Mouse (Mus musculus) 416B (cell line): ENCODE measurements around the gene Tnni2.

ENCODE experiments used
- DNase-seq: peaks from one replicate; pipeline ENCODE4 v3.0.0; 2011; ENCODE audit warnings: low read depth

The Tnni2 gene

DNA sequence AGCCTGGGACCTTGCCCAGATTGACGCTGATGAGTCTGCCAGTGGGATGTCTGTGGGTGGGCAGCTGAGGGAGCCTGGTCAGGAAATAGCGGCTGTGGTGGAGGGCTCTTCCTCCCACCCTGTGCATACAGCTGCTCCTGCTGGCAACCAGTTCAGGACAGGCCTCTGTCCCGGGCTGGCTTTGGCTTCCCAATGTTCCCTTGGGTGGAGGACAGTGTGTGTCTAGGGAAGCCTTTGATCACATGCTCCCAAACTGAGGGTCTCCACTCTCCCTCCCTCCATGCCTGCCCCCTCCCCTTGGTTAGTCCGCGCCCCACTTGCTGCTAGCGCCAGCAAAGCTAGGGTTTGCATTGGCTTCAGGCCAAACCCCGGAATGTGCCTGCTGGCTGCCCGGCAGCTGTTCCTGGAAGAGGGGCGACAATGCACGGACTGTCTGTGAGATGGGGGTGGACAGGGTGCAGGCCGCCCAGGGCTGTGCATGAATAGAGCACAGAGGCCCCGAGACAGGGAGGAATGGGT is 11.4 kb upstream of the Tnni2 start:
- DNase-seq, result peak; percentile 22

DNA sequence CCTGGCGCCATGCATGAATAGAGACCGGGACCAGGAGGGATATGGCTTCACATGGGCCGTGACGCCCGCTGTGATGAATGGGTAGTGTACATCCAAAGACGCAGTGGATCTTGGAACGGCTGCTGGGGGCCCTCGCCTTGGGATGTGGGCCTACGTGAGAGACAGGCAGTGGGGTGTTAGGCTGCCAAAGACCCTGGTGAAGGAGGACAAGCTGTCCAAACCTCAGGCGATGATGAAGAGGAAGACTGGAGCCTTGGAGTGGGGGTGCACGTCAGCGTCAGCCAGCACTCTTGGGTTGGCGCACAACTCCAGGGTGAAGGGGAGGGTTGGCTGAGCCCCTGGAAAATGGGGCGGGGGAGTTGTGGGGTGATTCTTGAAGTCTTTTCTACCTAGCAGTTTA is 10.5 kb upstream of the Tnni2 start:
- no peak for DNase-seq

DNA sequence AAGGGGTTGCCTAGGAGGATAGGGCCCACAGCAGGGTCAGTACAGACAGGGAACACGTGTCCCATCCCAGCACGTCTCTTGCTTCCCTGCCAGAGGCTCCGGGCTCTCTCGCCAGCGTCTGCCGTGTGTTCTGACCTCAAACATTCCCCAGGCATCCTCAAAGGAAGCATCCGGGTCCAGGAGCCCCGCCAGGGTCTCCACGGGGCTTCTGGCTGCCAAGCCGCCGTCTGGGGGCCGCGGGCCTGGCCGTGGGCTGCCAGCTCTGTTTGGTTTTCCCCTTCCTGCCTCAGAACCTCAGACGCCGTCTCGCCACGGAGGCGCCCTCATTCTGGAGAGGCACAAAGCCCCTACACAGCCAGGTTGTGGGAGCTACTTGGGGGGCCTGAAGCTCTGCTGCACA is 8.0 kb upstream of the Tnni2 start:
- DNase-seq, result no peak

DNA sequence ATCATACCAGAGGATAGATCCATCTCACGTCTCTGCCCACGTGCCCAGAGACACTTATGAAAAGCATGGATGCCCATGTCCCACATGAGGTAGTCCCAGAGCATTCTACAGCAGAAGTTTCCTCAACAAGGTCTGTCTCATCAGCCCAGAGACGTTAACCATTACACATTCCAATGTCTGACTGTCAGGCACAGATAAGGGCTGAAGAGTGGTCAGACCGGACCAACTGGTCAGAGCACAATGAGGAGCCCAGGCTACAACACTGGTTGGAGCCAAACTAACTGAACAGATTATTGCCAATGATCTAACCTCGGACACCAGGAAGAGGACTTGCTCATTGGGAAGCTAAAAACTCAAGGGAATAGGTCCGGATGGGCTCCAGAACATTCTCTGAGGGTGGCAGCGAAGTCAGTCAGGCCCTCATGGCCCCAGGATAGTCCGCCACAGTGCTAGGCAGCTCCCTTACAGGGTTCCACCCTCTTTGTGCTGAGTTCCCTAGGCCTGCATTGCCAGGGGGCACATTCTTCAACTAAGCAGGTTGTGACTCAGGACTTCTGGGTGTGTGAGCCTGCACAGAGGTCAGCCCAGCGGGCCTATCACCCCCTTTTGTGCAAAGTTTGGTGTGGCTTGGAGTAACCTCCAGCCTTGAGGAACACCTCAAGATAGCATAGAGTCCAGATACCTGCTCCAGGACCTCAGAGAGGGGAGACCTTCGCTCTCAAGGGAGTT is 7.3 kb upstream of the Tnni2 start, which contains the start of gene Syt8:
Syt8 (plus strand) TSS at position 714 of the 729 bp plus-strand sequence.
- no peak for DNase-seq

DNA sequence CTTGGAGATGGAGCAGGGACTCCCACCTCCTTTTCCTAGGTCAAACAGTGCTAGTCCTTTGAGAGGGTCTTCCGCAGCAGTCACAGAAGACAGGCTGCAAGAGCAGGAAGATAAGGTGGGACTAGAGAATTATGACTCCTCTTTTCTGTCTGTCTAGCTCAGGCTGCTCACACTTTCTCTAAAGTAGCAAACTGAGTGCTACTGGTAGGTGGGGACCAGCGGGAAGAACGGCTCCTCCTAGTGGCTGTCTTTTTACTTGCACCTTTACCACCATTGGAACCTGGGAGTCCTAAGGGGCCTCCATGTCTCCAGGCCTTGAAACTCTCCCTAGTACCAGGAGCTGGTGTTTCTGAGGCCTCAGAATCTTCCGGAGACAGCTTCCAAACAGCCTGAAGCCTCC is 6.1 kb upstream of the Tnni2 start:
- peak; percentile 81 for DNase-seq

DNA sequence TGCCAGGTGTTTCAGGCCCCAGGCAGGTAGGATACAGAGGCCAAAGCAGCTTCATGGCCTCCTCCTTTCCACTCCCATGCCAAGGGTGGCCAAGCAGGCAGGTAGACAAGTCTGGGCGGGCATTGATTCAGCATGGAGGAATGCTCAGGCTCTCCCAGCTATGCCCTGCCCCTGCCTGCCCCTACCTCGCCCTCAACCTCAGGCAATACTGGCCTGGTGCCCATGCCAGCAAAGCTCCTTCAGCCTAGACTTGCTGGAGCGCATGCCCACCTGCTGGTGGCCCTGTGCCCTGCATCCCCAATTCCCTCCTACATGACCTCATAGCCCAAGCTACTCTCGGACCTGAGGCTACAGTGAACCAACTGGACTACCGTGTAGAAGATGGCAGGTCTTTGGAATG is 4.3 kb upstream of the Tnni2 start:
- peak; percentile 68 for DNase-seq

DNA sequence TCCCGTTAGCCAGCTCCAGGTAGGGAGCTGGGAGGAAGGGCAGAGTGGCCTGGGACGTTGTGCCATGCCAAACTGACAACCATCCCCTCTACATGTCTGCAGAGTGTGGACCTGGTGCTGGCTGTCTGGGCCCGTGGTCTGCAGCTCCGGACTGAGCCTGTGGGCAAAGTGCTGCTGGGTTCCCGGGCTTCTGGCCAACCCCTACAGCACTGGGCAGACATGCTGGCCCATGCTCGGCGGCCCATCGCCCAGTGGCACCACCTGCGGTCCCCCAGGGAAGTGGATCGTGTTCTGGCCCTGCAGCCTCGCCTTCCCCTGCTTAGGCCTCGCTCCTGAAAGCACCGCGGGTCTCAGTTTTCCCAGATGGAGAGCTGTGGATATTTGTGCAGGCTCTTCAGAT is 1.6 kb upstream of the Tnni2 start:
- no peak for DNase-seq

DNA sequence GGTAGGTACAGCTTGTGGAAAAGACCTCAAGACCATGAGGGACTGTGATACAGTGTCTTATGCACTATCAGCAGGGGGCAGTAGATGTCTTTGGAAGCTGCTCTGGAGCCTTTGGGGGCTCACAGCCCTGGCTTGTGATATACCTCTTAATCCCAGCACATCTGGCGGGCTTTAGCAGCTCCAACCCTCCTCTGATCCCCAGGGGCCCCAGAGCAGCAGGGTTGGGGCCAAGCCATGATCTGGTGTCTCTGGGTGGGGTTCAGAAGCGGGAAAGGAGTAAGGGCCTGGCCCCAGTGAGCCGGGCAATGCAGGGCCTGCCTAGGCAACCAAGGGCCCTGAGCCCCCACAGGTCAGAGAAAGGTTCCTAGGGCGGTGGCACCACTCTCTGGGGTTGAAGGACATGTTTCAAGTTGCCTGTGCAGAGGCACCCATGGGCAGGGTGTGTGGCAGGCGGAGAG is 922 bp upstream of the Tnni2 start:
- DNase-seq, result peak; percentile 65

DNA sequence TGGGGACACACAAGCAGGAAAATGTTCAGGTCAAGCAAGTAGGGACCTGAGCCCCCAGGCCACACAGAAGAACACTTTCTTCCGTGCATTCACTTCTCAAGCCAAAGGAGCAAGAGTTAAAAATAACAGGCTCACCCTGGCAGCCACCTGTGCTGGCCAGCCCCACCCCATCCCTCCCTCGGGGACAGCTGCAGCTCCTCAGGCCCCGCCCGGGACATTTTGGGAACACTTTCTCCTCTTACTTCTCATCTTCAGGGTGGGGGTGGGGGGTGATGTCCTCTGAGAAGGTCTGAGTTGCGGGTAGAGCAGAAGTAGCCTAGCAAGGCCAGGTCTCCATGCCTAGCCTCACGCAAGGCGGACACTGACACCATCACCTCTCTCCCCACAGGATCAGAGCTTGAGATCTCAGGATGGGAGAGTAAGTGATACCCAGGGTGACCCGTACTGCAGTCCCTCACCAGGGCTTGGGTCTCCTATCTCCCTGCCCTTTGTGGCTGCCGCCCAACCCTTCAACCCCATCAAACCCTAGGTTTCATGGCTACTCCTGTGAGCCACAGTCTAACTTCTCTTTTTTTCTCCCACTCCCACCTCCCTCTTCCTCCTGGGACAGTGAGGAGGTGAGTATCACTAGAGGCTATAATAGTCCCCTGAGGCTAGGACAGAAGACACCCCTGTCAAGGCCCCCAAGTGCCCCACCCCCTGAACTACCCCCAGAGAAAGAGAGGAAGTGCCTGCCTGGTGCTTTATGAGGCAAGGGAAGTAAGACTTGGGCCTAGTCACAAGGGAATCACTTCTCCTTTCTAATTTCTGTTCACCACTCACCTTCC is 686 bp downstream of the Tnni2 start:
- peak; percentile 51 for DNase-seq

DNA sequence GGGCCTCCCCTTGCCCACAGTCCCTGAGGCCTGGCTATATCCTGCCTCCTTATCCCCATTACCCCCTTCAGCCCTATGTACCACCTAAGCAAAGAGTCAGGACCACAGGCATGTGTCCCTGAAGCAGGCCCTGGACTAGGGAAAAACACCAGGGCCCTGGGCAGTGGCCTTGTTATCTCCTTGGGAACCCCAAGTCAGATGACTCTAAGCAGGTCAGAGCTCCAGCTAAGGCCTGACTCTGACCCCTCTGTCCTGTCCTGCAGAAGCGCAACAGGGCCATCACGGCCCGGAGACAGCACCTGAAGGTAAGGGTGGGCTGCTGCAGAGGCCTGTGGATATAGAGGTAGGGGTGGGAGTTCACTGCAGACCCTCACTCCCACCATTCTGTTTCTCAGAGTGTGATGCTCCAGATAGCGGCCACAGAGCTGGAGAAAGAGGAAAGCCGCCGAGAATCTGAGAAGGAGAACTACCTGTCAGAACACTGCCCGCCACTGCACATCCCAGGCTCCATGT is 1.4 kb downstream of the Tnni2 start:
- DNase-seq, result no peak

DNA sequence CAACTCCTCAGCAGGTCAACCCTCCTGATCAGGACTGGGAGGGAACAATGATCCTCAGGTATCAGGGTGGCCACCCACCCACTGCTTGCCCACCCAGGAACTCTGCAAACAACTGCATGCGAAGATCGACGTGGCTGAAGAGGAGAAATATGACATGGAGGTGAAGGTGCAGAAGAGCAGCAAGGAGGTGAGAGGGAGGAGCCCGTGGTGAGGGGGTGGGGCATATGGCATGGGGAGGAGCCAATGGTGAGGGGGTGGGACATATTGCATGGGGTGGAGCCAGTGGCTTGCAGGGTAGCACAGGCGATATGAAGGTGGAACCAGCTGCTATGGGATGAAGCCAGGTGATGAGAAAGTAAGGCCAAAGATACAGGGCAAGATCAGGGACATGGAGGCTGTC is 1.9 kb downstream of the Tnni2 start:
- no peak for DNase-seq

DNA sequence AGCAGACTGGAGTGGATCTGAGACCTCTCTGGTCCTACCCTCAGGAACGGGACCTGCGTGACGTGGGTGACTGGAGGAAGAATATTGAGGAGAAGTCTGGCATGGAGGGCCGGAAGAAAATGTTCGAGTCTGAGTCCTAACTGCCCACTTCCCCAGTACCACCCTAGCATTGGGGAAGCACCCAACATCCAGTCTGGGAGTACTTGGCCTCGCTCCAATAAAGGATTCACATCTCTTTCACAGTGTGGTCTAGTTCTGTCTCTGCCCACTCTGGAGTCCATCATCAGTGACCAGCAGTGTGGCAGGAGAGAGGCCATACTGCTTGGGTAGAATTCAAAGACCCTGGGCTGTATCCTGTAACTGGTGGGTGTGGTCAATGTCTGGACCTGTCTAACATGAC is 2.6 kb downstream of the Tnni2 start:
- DNase-seq, result no peak

DNA sequence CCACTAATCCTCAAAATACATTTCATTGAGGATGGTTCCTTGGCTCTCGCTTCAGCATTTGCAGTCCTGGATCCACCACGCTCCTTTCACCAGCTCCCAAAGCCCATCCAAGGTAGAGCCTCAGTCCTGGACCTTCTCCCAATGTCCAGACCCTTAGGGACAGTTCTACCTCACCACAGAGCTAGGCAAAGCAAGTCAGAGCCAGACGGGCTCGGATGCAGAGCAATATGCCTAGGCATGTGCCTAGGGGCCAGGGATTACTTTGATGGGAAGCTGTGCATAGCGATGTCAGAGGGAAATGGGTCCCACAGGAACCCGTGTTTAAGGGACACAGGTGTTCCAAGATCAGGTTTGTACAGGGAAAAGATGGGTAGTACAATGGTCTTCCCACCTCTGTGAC is 3.7 kb downstream of the Tnni2 start:
- no peak for DNase-seq

DNA sequence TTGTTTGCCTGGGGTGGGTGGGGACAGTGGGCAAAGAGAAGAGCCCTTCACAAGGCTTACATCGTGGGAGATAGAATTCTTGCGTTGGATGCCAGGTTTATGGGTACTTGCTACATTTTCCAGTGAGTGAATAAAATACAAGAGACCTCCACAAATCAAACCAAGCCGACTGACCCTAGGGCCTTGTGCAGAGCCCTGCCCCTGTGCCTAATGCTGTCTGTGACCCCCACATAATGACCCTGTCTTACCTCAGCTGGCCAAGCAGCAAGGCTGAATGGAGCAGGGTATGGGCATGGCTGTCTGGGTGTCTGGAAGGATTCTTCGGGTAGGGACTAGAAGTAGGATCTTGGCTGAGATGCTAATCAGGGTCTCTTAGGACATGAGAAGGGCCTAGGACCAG is 4.7 kb downstream of the Tnni2 start:
- no peak for DNase-seq

DNA sequence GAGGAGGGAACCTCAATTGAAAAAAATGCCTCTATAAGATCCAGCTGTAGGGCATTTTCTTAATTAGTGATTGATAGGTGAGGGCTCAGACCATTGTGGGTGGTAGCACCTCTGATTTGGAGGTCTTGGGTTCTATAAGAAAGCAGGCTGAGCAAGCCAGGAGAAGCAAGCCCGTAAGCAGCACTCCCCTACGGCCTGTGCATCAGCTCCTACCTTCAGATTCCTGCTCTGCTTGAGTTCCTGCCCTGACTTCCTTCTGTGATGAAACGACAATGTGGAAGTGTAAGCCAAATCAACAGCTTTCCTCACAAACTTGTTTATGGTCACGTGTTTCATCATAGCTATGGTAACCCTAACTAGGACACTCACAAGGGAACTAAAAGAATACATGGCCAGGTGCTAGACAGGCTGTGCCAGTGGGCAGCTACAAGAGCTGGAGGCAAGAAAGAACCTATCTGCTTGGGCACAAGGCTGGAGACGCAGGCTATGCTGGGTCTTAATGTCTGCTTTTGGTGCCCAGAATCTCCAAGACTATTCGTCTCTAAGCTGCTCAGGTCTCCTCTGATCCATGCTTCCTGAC is 7.5 kb downstream of the Tnni2 start:
- DNase-seq, result no peak

DNA sequence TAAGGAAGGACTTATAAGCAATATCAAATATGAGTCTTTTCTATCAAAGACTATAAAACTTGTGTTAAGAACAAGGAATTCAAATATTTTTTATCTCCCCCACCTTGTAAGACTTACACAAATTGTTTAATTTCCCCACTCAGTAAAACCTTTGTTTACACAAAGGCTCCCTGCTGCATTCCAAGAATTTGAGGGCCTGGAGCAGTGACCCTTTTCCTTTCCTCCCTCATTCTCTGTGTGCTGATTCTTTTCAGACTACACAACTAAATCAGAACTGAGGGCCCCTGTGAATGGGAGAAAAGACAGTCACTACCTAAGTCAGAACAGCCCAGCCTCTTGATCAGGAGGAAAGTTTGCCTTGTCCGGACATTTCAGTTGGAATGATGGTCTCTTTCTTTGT is 13.1 kb downstream of the Tnni2 start:
- no peak for DNase-seq

DNA sequence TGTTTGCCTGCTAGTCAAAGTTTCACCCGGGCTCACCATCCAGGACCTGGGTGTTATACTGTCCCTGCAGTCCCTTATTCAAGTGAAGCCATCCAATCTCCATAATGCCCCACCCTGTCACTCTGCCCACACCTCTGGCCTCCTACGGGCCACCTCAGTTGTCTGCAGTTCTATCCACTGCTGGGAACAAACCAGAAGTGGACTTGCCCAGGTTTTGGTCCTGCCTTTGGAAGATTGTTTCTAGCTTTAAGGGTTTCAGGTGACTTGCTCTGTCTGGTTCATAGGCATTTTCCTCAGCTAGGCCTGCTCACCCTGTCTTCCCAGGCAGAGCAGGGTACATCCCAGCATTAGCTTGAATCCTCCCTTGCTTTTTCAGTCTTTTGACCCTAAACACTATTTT is 13.6 kb downstream of the Tnni2 start:
- DNase-seq, result no peak

DNA sequence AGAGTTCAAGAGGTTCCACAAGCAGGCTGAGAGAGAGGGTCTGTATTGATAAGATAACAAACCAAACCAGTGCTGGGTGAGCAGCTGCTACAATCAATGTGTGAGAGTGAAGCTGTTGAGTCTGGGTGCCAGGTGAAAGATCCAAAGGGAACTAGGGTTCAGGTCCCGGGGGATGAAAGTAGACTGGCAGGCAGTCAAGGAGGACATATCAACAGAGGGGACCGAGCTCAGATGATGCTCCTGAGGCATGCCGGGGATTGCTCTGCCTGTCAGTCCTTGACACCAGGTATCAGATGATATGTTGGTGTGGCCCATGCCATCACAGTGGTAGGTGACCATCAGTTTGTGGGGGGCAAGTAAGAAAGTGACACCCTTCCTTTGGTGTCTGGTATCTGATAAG is 15.2 kb downstream of the Tnni2 start:
- DNase-seq, result no peak

DNA sequence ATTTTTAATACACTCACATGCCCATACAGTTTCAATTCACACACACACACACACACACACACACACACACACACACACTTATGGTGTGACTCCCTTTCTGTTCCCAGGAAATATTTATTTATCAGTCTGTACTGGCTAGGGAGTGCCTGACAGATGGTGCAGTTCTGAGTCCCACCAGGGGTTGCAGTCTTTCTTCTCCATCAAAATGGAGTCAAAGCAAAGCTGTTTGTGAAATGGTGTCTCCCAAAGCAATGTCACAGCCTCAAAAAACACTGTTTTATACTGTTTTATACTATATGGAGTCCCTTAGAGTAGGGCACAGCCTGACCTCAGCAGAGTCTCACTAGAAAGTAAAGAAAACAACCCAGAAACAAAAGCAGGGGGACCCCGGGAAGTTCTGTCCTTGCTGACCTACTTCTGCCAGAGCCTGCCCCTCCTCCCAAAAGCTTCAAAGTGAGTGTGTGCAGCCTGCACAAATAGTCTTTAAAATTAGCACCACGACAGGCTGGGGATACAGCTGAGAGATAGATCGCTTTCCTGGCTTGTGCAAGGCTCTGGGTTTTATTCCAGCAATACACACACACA is 15.7 kb downstream of the Tnni2 start:
- DNase-seq, result peak; percentile 47

DNA sequence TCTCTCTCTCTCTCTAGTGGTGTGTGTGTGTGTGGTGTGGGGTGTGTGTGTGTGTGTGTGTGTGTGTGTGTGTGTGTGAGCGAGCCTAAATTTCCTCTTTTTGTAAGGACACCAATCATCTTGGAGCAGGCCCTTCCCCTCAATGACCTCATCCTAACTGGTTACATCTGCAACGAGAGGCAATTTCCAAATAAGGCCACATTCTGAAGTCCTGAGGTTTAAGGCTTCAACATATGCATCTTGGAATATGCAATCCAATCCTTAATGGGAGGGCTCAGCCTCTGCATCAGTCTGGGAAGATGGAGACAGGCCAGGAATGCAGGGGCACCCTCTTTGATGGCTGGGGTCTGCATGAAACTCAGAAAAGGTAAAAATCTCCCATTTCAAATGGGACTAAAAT is 16.4 kb downstream of the Tnni2 start:
- peak; percentile 93 for DNase-seq

DNA sequence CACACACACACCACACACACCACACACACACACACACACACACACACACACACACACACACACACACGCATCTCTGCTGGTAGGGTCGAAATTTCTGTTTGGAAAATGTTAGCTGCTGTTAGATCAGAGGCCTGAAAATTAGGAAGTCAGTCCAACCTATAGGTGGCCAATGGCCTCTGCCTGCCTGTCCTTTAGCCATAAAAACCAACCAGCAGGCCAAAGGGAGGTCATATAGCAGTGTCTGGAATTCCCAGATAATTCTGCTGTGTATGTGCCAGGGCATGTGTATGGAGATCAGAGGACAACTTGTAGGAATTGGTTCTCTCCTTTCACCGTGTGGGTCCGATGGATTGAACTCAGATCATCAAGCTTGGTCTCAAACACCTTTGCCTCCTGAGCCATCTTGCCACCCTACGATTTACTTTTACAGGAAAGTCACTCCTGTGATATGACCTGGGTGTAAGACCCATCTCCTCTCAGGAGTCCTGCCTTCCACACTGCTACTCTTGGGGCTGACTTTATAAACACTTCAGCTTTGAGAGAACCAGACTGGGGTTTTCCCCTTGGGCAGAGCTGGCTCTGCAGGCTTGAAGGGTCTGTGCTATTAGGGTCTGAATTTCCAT is 17.2 kb downstream of the Tnni2 start:
- DNase-seq, result no peak

DNA sequence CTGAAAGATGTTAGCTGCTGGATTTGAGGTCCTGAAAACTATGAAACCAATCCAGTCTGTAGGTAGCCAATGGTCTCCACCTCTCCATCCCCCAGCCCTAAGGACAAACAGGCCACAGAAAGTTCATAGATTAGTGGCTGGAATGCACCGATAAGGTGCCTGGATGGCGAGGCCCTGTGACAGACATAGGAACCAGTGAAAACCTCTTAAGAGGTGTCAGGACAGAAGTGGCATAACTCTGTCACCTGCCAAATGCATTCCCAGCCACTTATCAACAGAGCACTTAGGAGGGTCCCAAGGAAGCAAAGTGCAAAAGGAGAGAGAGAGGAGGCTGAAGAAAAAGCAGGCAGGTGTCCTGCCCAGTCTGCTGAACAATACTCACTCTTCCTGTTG is 17.7 kb downstream of the Tnni2 start:
- DNase-seq, result no peak
